Mouse (Mus musculus) stomach, postnatal 0 days (tissue): ENCODE results near the gene Rnf220.

ENCODE experiments used
- CTCF ChIP-seq: IDR thresholded peaks from 2 replicates; pipeline ENCODE4 v1.5.1; 2016; ENCODE audit warnings: antibody characterized with exemption, low read depth, mild to moderate bottlenecking, moderate library complexity
- EP300 ChIP-seq: optimal IDR thresholded peaks from 2 replicates; pipeline ENCODE3; 2016; ENCODE audit warnings: antibody characterized with exemption

DNA sequence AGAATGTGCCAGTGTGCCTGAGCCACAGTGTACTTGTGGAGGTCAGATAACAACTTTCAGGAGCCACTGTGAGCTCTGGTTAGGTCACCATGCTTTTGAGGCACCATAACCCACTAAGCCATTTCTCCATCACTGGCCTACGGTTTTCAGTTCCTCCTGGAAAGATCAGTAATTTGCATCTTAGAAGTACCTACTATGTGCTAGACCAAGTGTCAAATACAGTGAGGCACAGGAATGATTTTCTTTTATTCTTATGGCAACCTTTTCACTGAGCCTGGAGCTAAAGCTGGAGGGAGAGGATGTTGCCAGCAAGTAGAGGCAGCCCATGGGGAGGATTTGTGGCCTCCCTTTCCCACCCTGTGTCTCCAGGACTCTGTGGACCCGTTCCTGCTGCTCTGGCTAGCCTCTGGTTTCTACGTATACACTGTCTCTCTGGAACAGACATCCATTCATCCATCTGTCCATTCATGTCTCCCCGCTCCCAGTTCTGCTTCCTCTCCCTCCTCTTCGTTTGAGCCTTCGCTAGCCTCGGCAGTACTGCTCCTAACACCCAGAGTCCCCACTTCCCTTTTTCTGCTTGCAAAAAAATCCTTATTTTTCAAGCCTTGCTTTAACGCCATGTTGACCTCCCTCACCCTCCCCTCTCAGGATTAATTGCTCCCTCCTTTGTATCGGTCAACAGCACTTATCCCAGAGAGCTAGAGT is 38.8 kb upstream of the Rnf220 start:
- no peak for TF ChIP-seq CTCF
- TF ChIP-seq EP300 = no peak
